Mouse (Mus musculus): ENCODE measurements around the gene Lrrn3. TPM values are rescaled to one million over a fixed set of nuclear protein-coding genes. Genes with fewer than 3 reads are reported as not detected.

Gene Lrrn3
- polyA plus RNA-seq, 1 experiment = 0.33 TPM

DNA sequence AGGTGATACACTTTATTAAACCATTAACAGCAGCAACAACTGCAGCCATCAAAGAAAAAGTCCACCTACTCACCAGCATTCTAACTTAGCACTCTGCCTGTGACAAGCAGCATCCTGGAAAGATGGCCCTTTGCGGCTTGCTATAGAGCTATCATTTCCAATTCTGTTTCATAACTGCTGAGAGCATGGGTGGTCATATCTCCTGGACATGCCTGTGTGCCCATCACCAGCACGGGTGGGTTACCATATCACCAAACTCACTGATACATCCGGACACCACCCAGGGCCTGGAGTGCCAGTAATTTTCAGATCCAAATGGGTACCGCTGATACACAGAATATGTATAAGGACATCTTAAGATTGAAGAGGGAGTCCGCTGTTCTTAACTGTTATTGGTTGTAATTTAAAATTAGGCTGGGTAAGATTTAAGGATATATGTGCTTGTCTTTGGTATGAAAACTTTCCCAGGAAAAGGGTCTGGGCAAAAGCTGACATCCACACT, 3.1 kb downstream of the Lrrn3 start:
- no peak for TF ChIP-seq POLR2A (IDR thresholded peaks at IDR 0.05; ENCODE audit: low read depth, low read length)
- TF ChIP-seq CTCF (conservative IDR thresholded peaks at IDR 0.05; ENCODE audit: insufficient read depth, insufficient read length, low read depth, low read length) = no peak
- peaks cover 3% of the 10 kb centered on the region for H3K27me3 ChIP-seq (replicated peaks; ENCODE audit: control insufficient read depth, insufficient read depth, low read length)
- WGBS = 81% methylated on average over 5 of the region's 5 CpGs
- no peaks in the 10 kb centered on the region; the same call in 1 of the 2 replicates for H3K4me1 ChIP-seq (ENCODE audit: control insufficient read depth, insufficient read depth, low read length)
- no peaks in the 10 kb centered on the region for H3K36me3 ChIP-seq (ENCODE audit: control insufficient read depth, insufficient read depth, low read length)
- no peak for DNase-seq
- H3K4me3 ChIP-seq (ENCODE audit: insufficient read depth, low read depth, low read length) = peak overlapping the region; percentile 38; the same call in 1 of the 2 replicates
- no peak overlapping the region for H3K27ac ChIP-seq (ENCODE audit: insufficient read depth, low read depth, low read length)

DNA sequence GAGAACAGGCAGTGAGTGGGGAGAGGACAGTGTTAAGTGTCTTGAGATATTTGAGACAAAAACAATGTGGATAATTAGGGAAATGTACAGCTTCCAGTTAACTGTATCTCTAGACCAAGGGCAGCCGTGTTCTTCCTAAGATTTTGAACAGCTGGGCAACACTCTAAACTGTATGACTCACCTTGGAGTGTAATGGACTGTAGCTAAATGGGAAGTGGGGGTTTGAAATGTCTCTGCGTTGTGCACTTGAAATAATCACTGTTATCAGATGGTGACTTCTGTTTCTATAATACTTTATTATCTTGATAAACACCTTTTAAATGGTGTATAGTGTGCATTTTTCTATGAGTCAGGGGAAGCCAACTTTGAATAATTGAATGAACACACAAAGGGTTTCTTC, 4.7 kb downstream of the Lrrn3 start:
- H3K27ac ChIP-seq (ENCODE audit: insufficient read depth, low read depth, low read length) = no peak overlapping the region
- no peaks in the 10 kb centered on the region for H3K36me3 ChIP-seq (ENCODE audit: control insufficient read depth, insufficient read depth, low read length)
- WGBS = 47% methylated on average over 2 of the region's 2 CpGs
- H3K4me3 ChIP-seq (ENCODE audit: insufficient read depth, low read depth, low read length) = no peak overlapping the region
- TF ChIP-seq CTCF (conservative IDR thresholded peaks at IDR 0.05; ENCODE audit: insufficient read depth, insufficient read length, low read depth, low read length) = no peak
- TF ChIP-seq POLR2A (IDR thresholded peaks at IDR 0.05; ENCODE audit: low read depth, low read length) = no peak
- no peaks in the 10 kb centered on the region; the same call in 1 of the 2 replicates for H3K4me1 ChIP-seq (ENCODE audit: control insufficient read depth, insufficient read depth, low read length)
- no peak for DNase-seq
- peaks cover 3% of the 10 kb centered on the region for H3K27me3 ChIP-seq (replicated peaks; ENCODE audit: control insufficient read depth, insufficient read depth, low read length)

DNA sequence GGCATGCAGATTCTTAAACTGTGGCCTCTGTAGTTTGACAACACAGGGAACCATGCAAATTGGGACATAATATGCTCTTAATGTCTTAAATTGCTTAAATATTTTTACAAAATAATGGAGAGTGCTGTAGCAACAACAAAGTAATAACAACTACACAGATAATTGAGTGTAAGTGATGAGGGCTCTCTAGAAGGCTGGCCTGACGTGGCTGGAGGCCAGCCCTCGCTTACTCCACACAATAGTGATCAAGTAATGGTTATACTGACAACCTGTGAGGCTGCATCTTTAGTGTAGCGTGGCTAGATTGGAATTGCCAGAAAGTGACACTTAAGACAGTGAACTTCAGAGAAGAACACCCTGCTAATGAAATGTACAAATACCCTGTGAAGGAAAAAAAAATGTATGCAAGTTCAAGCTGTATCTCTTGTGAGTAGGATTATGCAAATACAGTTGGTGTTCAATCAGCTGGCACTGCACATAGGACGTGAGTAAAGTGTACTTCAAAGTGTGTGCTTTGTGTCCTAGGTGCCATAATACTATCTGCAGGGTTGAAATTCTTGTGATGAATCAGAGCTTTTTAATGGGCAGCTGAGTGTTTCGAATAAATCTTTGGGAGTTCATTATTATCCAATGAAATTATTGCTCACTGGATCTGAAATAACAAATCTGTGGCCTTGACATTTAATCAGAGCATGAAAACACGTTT, 17.0 kb downstream of the Lrrn3 start:
- Histone ChIP-seq H3K27me3 (replicated peaks; ENCODE audit: control insufficient read depth, insufficient read depth, low read length) (no peaks in the 10 kb centered on the region), H3K4me1 (ENCODE audit: control insufficient read depth, insufficient read depth, low read length) (no peaks in the 10 kb centered on the region), H3K4me3 (ENCODE audit: insufficient read depth, low read depth, low read length) (no peak overlapping the region), H3K27ac (ENCODE audit: insufficient read depth, low read depth, low read length) (no peak overlapping the region), H3K36me3 (ENCODE audit: control insufficient read depth, insufficient read depth, low read length) (no peaks in the 10 kb centered on the region)
- 73% methylated on average over 6 of the region's 6 CpGs for WGBS
- TF ChIP-seq POLR2A (IDR thresholded peaks at IDR 0.05; ENCODE audit: low read depth, low read length) (no peak), CTCF (conservative IDR thresholded peaks at IDR 0.05; ENCODE audit: insufficient read depth, insufficient read length, low read depth, low read length) (no peak)
- no peak for DNase-seq

DNA sequence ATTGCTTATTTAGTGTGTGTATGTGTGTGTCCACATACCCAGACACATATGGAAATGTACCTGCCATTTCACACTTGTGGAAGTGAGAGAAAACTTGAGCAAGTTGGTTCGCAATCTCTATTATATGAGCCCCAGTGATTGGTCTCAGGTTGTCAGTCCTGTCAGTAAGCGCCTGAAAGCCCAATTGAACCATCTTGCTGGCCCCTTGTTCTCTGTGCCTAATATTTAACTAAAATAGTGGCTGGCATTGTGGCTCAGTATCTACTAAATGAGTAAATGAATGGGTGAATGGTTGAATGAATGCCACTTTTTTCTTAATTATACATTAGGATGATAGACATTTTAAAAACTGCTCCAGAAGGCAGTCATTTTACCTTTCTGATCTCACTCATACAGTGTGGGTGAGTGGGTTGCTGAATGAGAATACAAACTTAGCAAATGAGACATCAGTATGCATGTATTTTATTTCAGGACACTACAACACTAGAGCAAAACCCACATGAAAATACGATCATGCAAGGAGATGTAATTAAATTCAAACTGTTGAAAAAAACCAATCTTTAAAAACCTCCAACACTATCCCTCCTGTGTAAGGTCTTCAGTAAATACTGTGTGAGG, 17.7 kb downstream of the Lrrn3 start:
- Histone ChIP-seq H3K27me3 (replicated peaks; ENCODE audit: control insufficient read depth, insufficient read depth, low read length) (no peaks in the 10 kb centered on the region), H3K4me3 (ENCODE audit: insufficient read depth, low read depth, low read length) (no peak overlapping the region), H3K4me1 (ENCODE audit: control insufficient read depth, insufficient read depth, low read length) (no peaks in the 10 kb centered on the region), H3K36me3 (ENCODE audit: control insufficient read depth, insufficient read depth, low read length) (no peaks in the 10 kb centered on the region), H3K27ac (ENCODE audit: insufficient read depth, low read depth, low read length) (no peak overlapping the region)
- no peak for TF ChIP-seq CTCF (conservative IDR thresholded peaks at IDR 0.05; ENCODE audit: insufficient read depth, insufficient read length, low read depth, low read length)
- TF ChIP-seq POLR2A (IDR thresholded peaks at IDR 0.05; ENCODE audit: low read depth, low read length) = no peak
- no peak for DNase-seq
- WGBS = 91% methylated on average over 3 of the region's 3 CpGs

DNA sequence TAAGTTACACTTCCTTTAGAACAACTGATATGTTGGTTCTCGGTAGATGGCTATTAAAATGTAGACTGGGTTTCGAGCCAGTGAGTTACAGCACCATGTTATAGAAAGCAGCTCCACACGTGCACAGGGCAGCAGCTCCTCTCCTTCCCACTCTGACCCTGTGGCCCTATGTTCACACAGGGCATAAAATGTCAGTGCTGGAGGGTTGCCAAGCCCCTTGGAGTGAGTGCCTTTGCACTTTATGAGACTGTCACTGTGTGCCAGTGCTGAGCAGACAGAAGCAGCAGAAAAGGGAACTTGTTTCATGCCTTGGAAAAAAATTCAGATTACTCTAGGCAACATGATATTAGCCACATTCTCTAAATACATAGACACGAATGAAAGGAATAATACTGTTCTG, 47.8 kb downstream of the Lrrn3 start:
- no peak overlapping the region for H3K4me3 ChIP-seq (ENCODE audit: insufficient read depth, low read depth, low read length)
- H3K27me3 ChIP-seq (replicated peaks; ENCODE audit: control insufficient read depth, insufficient read depth, low read length) = no peaks in the 10 kb centered on the region
- peaks cover 3% of the 10 kb centered on the region; the same call in 1 of the 2 replicates for H3K4me1 ChIP-seq (ENCODE audit: control insufficient read depth, insufficient read depth, low read length)
- no peak overlapping the region for H3K27ac ChIP-seq (ENCODE audit: insufficient read depth, low read depth, low read length)
- peak; percentile 40 for DNase-seq
- H3K36me3 ChIP-seq (ENCODE audit: control insufficient read depth, insufficient read depth, low read length) = no peaks in the 10 kb centered on the region
- no peak for TF ChIP-seq CTCF (conservative IDR thresholded peaks at IDR 0.05; ENCODE audit: insufficient read depth, insufficient read length, low read depth, low read length)
- TF ChIP-seq POLR2A (IDR thresholded peaks at IDR 0.05; ENCODE audit: low read depth, low read length) = no peak
- WGBS = 23% methylated on average over 4 of the region's 4 CpGs

DNA sequence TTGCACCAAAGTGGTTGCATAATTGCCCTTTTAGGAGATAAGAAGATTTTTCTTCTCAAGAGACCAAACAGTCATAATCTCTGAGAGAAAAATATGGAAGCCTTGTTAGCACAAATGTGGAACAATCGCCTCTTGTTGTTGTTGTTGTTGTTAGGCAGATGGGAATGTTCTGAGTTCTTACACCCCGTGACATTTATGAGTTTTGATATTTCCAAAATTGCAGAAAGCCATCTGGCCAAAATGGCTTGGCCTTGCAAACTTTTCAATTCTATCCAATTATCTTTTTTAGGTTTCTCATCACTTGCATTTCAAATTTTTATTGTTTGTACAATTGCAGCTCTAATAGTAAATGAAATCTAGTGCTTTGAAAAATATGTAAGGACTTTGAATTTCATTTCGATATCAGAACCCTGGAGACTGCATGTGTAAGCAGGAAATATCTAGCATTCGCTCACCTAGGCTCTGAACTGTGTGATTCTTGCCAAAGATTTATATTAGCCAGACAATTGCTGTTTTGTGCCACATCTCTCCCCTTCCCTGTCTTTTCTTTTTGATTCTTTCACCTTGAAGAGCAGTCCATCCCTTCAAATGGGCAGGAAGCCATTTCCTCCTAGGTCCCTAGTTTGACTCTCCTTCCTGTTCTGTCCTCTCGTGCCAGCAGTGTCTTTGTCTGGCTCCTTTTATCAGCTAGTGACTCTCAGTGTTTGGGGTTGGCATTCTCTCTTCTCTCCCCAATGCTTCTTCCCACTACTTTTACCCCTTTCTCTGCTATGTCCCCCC, 49.8 kb downstream of the Lrrn3 start:
- no peaks in the 10 kb centered on the region for H3K36me3 ChIP-seq (ENCODE audit: control insufficient read depth, insufficient read depth, low read length)
- TF ChIP-seq CTCF (conservative IDR thresholded peaks at IDR 0.05; ENCODE audit: insufficient read depth, insufficient read length, low read depth, low read length) (no peak), POLR2A (IDR thresholded peaks at IDR 0.05; ENCODE audit: low read depth, low read length) (no peak)
- H3K4me1 ChIP-seq (ENCODE audit: control insufficient read depth, insufficient read depth, low read length) = peaks cover 3% of the 10 kb centered on the region; the same call in 1 of the 2 replicates
- no peak overlapping the region for H3K4me3 ChIP-seq (ENCODE audit: insufficient read depth, low read depth, low read length)
- DNase-seq = no peak
- no peak overlapping the region for H3K27ac ChIP-seq (ENCODE audit: insufficient read depth, low read depth, low read length)
- no peaks in the 10 kb centered on the region for H3K27me3 ChIP-seq (replicated peaks; ENCODE audit: control insufficient read depth, insufficient read depth, low read length)
- WGBS = 78% methylated on average over 5 of the region's 5 CpGs

DNA sequence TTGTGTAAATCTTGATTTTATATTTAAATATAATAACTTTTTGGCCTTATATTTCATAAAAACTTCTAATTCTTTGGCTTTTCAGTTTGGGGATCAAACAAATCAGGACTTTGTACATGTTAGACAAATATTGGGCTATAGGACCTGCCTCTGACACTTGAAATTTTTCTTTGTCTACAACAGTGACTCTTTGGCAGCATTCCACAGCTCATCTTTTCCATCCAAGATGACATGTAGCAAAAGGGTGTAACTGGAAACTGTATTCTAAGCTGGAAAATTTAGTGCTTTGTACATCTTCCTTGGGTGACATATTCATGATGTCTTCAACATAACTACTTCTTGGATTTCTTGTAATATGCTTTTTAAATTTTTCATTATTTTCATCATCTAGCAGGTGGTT, 57.4 kb downstream of the Lrrn3 start:
- no peak for TF ChIP-seq POLR2A (IDR thresholded peaks at IDR 0.05; ENCODE audit: low read depth, low read length)
- no peak for TF ChIP-seq CTCF (conservative IDR thresholded peaks at IDR 0.05; ENCODE audit: insufficient read depth, insufficient read length, low read depth, low read length)
- Histone ChIP-seq H3K4me3 (ENCODE audit: insufficient read depth, low read depth, low read length) (no peak overlapping the region), H3K27ac (ENCODE audit: insufficient read depth, low read depth, low read length) (no peak overlapping the region), H3K4me1 (ENCODE audit: control insufficient read depth, insufficient read depth, low read length) (no peaks in the 10 kb centered on the region), H3K36me3 (ENCODE audit: control insufficient read depth, insufficient read depth, low read length) (no peaks in the 10 kb centered on the region), H3K27me3 (replicated peaks; ENCODE audit: control insufficient read depth, insufficient read depth, low read length) (no peaks in the 10 kb centered on the region)
- no peak for DNase-seq

Data from kidney, adult 2 months (tissue).